Mouse (Mus musculus) lung, postnatal 0 days (tissue): Measurements from ENCODE around the gene Mcm3. TPM values are rescaled to one million over a fixed set of nuclear protein-coding genes. Genes with fewer than 3 reads are reported as not detected.

Experiments used
- ATAC-seq: fragments of 200-750 bp; cut with Nextera tagmentation; 2 replicates; pipeline ENCODE4 v1.8.0; 2017; ENCODE audit warnings: moderate library complexity
- DNase-seq: peaks from one replicate; pipeline ENCODE4 v3.0.0-alpha.2; 2016; ENCODE audit warnings: low spot score
- H3K27ac ChIP-seq: fragments of 300-500 bp; sonication (generic); 2 replicates; pipeline ENCODE4 v1.5.1; 2014; ENCODE audit warnings: antibody characterized with exemption, mild to moderate bottlenecking, low read length, mixed read lengths
- H3K27me3 ChIP-seq: fragments of 300-500 bp; sonication (generic); replicated peaks from 2 replicates; pipeline ENCODE4 v1.6.1; 2014; ENCODE audit warnings: low read length, mixed read lengths; ENCODE audit not compliant: insufficient read depth
- H3K36me3 ChIP-seq: fragments of 300-500 bp; sonication (generic); 2 replicates; pipeline ENCODE4 v1.6.1; 2014; ENCODE audit warnings: low read length, mixed read lengths; ENCODE audit not compliant: insufficient read depth
- H3K4me1 ChIP-seq: fragments of 300-500 bp; sonication (generic); 2 replicates; pipeline ENCODE4 v1.6.1; 2014; ENCODE audit warnings: antibody characterized with exemption, low read depth, low read length, mixed read lengths; ENCODE audit not compliant: insufficient read depth
- H3K4me2 ChIP-seq: fragments of 300-500 bp; sonication (generic); replicated peaks from 2 replicates; pipeline ENCODE4 v1.6.1; 2014; ENCODE audit warnings: low read depth, mild to moderate bottlenecking, low read length, moderate library complexity, mixed read lengths
- H3K4me3 ChIP-seq: fragments of 300-500 bp; sonication (generic); 2 replicates; pipeline ENCODE4 v1.5.1; 2014; ENCODE audit warnings: low read depth, low read length
- H3K9ac ChIP-seq: fragments of 300-500 bp; sonication (generic); replicated peaks from 2 replicates; pipeline ENCODE4 v1.6.1; 2014; ENCODE audit warnings: low read depth, mild to moderate bottlenecking
- H3K9me3 ChIP-seq: fragments of 300-500 bp; sonication (generic); 2 replicates; pipeline ENCODE4 v1.6.1; 2016; ENCODE audit warnings: low read length, mixed read lengths
- CTCF ChIP-seq: IDR thresholded peaks from 2 replicates; pipeline ENCODE4 v1.5.1; 2016; ENCODE audit warnings: antibody characterized with exemption, mild to moderate bottlenecking
- EP300 ChIP-seq: IDR thresholded peaks from 2 replicates; pipeline ENCODE4 v1.6.1; 2016; ENCODE audit warnings: antibody characterized with exemption, mild to moderate bottlenecking, control low read depth
- WGBS: fragments of 180-500 bp; shearing (Covaris S2); extraction: QIAGEN DNeasy Blood & Tissue Kit; methylation state at CpG from one replicate; pipeline ENCODE4 v1.1.7; 2014; 5-methylcytosine and 5-hydroxymethylcytosine counted together
- polyA plus RNA-seq: library from polyadenylated mRNA; unstranded; fragments of >200 nt; fragmentation: Nextera tagmentation; extraction: Ambion mirVana; gene quantifications from 2 replicates; pipeline ENCODE4 v1.2.1, GENCODE M21; 2015

Gene Mcm3
- polyA plus RNA-seq, 1 experiment from 2014 or later: 20.4 TPM

DNA sequence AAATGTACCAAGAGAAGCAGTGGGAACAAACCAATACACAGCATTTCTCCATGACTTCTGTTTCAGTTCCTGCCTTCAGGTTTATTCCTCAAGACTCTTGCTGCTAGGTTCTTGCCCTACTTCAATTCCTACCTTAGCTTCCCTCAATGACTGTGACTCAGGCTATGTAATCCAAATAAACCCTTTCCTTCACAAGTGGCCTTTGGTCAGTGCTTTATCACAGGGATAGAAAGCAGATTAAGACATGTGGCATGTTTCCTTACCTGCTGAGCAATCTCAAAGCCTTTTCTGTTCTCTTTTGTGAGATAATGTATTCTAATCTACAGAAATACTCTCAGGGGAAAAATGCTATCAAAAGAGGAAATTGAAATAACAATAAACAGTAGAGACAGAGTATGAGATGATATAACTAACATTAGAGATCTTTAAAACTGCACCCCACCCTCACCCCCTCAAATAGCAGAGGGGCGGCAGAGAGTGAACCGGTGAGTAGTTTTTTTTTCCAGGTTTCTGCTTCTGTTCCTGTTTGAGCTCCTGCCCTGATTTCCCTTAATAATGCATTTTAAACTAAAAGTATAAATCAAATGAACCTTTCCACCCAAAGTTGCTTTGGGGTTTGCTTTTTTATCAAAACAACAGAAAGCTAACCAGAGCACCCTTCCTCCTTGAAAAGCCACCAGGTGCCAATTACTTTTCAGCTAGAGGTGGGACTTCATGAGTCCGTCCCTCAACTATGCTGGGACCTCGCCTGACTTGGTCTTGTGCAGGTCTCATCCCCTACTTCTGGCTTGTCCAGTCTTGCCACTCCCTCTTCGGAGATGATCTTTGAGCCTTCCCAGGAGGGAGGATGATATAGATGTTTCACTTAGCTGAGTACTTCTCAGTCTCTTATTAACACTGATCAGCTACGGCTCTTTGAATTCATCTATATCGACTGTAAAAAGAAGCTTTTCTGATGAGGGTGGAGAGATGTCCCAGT is 37.1 kb upstream of the Mcm3 start:
- ATAC-seq (no peak), DNase-seq (no peak)
- Histone ChIP-seq H3K9me3 (no peaks in the 10 kb centered on the region), H3K4me3 (no peak overlapping the region), H3K4me1 (no peaks in the 10 kb centered on the region), H3K36me3 (no peaks in the 10 kb centered on the region), H3K27me3 (no peaks in the 10 kb centered on the region), H3K27ac (no peak overlapping the region), H3K4me2 (no peak overlapping the region), H3K9ac (no peak overlapping the region)
- no peak for TF ChIP-seq EP300
- 77% methylated on average over 7 of the region's 7 CpGs for WGBS

DNA sequence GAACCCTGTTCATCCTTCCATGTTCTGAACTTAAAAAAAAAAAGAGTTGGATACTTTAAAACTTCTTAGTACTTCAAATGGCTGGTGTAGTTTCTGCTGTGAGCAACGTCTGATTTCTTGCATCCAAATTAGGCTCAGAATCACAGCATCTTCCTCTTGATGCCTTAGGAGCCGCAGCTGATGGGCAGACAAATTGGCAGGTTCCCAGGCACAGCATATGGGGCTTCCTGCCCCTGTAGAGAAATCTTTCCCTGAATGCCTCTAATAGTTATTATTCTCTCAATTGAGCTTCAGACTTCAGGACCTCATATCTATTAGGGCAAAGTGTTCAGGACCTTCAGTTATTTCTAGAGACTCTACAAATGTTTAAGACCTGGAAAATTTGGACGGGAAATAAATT is 19.8 kb upstream of the Mcm3 start:
- Histone ChIP-seq H3K9me3 (no peaks in the 10 kb centered on the region), H3K36me3 (no peaks in the 10 kb centered on the region), H3K27me3 (no peaks in the 10 kb centered on the region), H3K27ac (no peak overlapping the region), H3K4me3 (no peak overlapping the region), H3K4me1 (no peaks in the 10 kb centered on the region), H3K4me2 (no peak overlapping the region), H3K9ac (no peak overlapping the region)
- WGBS: 62% methylated on average over 3 of the region's 3 CpGs
- TF ChIP-seq EP300 (no peak), CTCF (no peak)
- DNase-seq (no peak), ATAC-seq (no peak)

DNA sequence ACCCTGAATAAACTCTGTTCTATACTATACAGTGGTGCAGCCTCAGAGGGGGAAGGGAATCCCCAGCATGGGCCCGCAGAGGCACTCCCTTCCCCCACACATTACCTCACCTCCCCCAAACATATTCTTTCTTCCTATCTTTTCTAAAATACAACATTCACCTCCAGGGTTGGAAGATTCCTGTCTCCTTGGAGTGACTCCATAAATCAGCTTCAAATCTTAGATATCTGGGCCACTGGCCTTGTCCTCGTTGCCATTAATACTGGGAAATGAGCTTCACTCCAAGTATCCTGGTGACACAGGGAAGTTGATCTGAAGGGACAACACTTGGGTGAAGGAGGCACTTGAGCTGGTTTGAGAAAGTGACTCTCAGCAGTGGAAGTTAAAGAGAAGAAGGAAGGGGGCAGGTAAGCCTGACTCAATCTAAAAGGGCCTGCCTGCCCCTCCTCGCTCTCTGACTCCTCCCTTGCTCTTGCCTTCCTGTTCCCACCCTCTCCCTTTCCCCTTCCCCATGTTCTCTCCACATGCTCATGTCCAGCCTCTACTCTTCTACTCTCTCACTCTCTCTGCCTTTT is 16.5 kb upstream of the Mcm3 start:
- Histone ChIP-seq H3K9me3 (no peaks in the 10 kb centered on the region), H3K36me3 (no peaks in the 10 kb centered on the region), H3K27ac (no peak overlapping the region), H3K9ac (no peak overlapping the region), H3K4me2 (no peak overlapping the region), H3K4me3 (no peak overlapping the region), H3K4me1 (no peaks in the 10 kb centered on the region), H3K27me3 (no peaks in the 10 kb centered on the region)
- no peak for TF ChIP-seq CTCF
- no peak for TF ChIP-seq EP300
- peak; percentile 55 for DNase-seq
- WGBS: 43% methylated on average over 3 of the region's 3 CpGs
- peak; percentile 69 for ATAC-seq

DNA sequence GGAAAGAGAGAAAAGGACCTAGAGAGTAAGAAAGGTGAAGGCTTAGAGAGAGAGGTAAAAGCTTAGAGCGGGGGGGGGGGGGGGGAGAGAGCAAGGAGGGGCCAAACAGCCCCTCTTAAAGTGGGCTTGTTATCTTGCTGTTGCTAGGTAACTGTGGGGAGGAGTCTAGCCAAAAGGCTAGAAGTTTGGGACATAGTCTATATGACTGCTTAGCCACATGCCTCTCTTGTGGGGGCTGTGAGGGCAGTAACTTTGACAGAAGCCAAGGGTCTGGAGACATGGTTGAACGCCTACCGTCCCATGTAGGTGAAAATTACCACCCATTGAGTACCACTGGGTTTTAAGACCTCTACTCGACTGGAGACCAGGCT is 13.0 kb upstream of the Mcm3 start:
- DNase-seq (no peak), ATAC-seq (no peak)
- Histone ChIP-seq H3K9me3 (no peaks in the 10 kb centered on the region), H3K36me3 (no peaks in the 10 kb centered on the region), H3K9ac (no peak overlapping the region), H3K4me3 (no peak overlapping the region), H3K27me3 (no peaks in the 10 kb centered on the region), H3K4me2 (no peak overlapping the region), H3K27ac (no peak overlapping the region), H3K4me1 (no peaks in the 10 kb centered on the region)
- TF ChIP-seq EP300 (no peak), CTCF (no peak)
- WGBS: 78% methylated on average over 3 of the region's 4 CpGs

DNA sequence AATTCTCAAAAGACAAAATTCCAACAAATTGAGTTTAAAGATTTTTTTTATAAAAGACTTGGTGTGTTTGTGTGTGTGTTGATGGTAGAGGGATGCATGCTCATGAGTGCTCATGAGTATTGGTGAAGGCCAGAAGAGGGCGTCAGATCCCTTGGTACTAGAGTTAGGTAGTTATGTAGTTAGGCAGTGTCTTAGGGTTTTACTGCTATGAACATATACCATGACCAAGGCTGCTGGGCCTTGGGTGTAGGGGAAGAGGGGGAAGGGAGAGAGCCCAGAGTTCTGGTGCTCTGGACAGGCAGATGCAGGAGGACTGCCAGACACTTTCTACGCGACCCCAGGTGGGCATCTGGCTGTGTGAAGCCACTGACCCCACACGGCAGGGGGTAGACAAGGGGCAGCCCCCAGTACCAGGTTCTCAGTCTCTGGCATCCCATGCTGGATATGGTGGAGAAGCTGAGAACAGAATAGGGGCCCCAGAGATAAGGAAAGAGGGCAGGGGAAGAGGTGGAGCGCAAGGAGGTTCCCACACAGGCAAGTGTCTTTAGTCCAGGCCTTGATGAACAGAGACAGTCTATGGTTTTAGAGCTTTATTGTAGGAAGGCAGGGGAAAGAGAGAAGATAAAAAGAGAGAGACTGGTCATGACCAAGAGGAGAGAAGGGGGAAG is 12.5 kb upstream of the Mcm3 start:
- no peak for ATAC-seq
- WGBS: 71% methylated on average over 5 of the region's 5 CpGs
- no peak overlapping the region for H3K4me3 ChIP-seq

DNA sequence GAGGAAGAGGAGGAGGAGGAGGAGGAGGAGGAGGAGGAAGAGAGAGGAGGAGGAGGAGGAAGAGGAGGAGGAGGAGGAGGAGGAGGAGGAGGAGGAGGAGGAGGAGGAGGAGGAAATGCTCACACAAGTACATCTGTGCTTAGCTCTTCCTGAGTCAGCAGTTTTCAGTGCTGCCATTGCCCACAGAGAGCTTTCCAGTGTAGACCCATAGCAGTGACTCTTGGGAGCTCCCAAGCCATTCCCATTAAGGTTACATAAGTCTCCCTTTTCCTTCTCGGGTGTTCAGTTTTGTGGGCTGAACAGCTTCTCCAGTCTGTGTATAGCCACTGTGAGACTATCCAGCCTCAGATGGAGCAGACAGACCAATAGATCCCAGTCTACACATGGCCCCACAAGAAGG is 10.4 kb upstream of the Mcm3 start:
- ATAC-seq (no peak), DNase-seq (no peak)
- Histone ChIP-seq H3K27me3 (no peaks in the 10 kb centered on the region), H3K27ac (no peak overlapping the region), H3K36me3 (no peaks in the 10 kb centered on the region), H3K4me1 (no peaks in the 10 kb centered on the region), H3K4me2 (no peak overlapping the region), H3K9ac (no peak overlapping the region), H3K4me3 (no peak overlapping the region), H3K9me3 (no peaks in the 10 kb centered on the region)
- 81% methylated on average over 1 of the region's 1 CpGs for WGBS
- TF ChIP-seq CTCF (no peak), EP300 (no peak)

More for the DNA sequence above, 12.5 kb upstream of the Mcm3 start:
- Histone ChIP-seq H3K4me2 (no peak overlapping the region), H3K27ac (no peak overlapping the region), H3K9me3 (no peaks in the 10 kb centered on the region), H3K27me3 (no peaks in the 10 kb centered on the region), H3K36me3 (no peaks in the 10 kb centered on the region), H3K4me1 (no peaks in the 10 kb centered on the region), H3K9ac (no peak overlapping the region)
- TF ChIP-seq EP300: no peak
- peak; percentile 53 for TF ChIP-seq CTCF
- peak; percentile 29 for DNase-seq
